Mouse (Mus musculus): Measurements from ENCODE around the gene Gm960.

The Gm960 gene

GRCm38 (mm10) chr19:4698205-4698677 is at the start of gene Gm960:
Gene Gm960, minus strand, starts transcription at chr19:4698668.
- peak; percentile 25 to 36 for DNase-seq

DNA sequence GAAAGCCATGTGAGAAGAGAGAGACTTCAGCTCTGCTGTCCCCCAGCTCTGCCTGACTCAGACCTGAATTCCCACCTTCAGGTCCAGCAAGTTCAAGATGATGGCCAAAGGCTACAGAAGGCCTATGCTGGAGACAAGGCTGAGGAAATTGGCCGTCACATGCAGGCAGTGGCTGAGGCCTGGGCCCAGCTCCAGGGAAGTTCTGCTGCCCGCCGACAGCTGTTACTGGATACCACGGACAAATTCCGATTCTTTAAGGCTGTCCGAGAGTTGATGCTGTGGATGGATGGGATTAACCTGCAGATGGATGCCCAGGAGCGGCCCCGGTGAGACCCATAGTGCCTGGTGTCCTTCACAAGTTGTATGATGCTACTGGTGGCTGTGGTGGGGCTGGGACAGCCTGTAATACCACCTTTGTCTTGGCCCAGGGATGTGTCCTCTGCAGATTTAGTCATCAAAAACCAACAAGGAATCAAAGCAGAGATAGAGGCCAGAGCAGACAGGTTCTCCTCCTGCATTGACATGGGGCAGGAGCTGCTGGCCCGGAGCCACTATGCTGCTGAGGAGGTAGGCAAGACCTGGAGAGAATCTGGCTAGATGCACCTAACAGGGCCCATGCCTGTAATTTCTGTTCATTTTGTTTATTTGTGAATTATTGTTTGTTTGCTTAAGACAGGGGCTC is 49.3 kb upstream of the Gm960 start:
- DNase-seq = no peak

- no peak for DNase-seq
Measured at GRCm38 (mm10) chr19:4746611-4747010, 48.1 kb upstream of the Gm960 start.

GRCm38 (mm10) chr19:4745681-4746080 is 47.2 kb upstream of the Gm960 start:
- DNase-seq = no peak

- DNase-seq = no peak
Measured at GRCm38 (mm10) chr19:4745057-4745456, 46.6 kb upstream of the Gm960 start.

DNA sequence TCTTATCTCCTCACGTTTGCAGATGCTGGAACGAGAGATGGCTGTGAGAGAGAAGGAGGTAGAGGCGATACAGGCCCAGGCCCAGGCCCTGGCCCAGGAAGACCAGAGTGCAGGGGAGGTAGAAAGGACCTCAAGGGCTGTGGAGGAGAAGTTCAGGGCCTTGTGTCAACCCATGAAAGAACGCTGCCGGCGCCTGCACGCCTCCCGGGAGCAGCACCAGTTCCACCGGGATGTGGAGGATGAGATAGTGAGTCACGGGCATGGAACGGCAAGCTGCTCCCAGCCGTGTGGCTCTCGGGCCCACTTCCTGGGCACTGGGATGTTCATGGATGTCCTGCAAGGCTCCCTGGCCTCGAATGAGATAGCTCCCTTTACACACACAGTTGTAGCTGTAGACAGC is 45.6 kb upstream of the Gm960 start:
- no peak for DNase-seq

GRCm38 (mm10) chr19:4743524-4743923 is 45.1 kb upstream of the Gm960 start:
- DNase-seq = no peak

DNA sequence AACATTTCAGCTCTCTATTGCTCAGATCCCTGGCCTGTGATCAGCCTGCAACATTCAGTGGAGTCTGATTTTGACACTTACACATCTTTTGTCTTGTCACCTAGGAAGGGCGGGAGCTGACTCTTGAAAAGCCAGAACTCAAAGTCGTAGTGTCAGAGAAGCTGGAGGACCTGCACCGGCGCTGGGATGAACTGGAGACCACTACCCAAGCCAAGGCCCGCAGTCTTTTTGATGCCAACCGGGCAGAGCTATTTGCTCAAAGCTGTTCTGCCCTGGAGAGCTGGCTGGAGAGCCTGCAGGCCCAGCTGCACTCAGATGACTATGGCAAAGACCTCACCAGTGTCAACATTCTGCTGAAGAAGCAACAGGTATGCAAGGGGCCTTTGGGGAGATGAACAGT is 43.8 kb upstream of the Gm960 start:
- DNase-seq = no peak

GRCm38 (mm10) chr19:4741482-4741881 is 43.0 kb upstream of the Gm960 start:
- no peak for DNase-seq

DNA sequence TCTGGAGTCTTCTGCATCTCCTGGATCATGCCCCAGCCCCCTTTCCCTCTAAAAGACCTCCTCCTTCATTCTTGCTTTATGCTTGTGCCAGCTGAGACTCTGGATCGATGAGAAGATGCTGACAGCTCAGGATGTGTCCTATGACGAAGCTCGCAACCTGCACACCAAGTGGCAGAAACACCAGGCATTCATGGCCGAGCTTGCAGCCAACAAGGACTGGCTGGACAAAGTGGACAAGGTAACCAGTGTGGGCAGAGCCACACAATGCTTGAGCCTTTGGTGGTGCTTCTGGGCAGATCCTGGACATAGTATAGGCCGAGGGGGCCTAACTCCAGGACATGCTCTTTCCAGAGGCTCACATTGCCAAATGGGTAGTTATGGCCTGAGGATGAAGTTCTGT is 41.3 kb upstream of the Gm960 start:
- no peak for DNase-seq

- DNase-seq = no peak
Measured at GRCm38 (mm10) chr19:4739053-4739452, 40.6 kb upstream of the Gm960 start.

GRCm38 (mm10) chr19:4737866-4738265 is 39.4 kb upstream of the Gm960 start:
- no peak for DNase-seq

DNA sequence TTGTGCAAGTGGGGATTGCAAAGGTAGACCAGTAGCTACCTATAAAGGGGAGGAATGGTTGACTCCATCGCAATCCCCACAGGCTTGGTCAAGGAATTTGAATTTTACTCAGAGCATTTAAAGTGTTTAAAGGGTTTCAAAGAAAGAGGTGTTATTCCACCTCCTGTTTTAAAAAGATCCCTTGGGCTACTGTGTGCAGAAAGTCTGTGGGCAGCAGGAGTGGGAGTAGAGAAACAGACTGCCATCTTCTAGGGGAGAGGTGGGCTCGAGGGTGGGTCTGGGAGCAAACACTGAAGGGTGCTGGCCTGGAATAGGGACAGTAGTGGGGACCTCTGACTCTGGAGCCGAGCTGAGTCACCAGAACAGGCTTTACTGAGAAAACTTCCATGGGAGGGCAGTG is 34.6 kb upstream of the Gm960 start:
- no peak for DNase-seq

- DNase-seq = no peak
Measured at GRCm38 (mm10) chr19:4729186-4729585, 30.7 kb upstream of the Gm960 start.

GRCm38 (mm10) chr19:4720671-4721244 is 22.3 kb upstream of the Gm960 start:
- no peak for DNase-seq

DNA sequence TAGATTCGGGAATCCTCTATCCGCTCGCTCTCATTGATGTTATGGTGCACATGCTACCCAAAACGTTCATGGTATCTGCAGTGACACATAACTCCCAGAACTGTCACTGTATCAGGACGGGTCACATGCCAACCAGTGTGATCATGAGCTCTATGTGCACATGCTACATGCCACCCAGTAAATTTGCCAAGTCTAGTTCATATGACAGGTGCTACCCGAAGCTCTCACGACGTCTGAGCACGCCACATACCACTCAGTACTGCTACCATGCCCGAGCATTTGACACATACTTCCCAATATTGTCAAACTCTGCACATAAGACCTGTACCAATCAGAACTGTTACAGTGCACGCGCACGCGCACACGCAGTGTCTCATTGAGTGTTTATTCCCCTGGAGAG is 21.6 kb upstream of the Gm960 start:
- DNase-seq = no peak

DNA sequence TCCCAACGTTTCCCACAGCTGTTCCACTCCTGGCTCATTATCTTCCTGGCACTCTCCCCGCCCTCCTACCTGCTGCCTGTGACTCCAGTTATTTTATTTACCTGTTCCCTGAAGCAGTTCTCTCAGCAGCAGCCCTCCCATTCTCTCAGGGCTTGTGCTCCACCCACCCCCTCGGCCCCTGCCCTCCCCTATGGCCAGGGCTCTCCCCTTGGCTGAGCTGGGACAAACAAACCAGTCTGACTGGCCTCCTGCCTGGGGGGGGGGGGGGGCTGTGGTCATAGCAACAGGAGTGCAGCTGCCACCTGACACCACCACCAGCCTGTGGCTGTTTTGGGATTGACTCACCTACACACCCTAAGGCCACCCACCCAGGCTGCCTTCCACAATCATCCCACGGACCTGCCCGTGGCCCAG is 20.9 kb upstream of the Gm960 start:
- DNase-seq = no peak

GRCm38 (mm10) chr19:4718716-4719115 is 20.2 kb upstream of the Gm960 start:
- no peak for DNase-seq

DNA sequence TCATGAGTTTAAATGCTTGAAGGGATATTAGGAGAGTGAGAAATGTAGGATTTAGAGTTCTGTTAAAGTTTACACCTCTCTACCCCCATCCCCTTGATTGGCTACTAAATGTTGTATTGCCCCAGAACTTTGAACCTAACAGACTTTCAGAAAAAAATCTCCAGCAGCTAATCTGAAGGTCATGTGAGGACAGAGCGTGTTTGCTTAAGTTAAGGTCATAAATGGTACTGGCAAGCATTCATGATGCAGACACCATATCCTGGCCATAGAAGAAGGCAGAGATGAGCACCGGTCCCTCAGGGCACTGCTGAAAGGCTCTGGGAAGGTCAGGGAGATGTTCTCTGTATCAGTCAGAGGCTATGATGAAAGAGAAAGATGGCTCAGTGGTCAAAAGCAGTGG is 18.8 kb upstream of the Gm960 start:
- DNase-seq = no peak

- DNase-seq = no peak
Measured at GRCm38 (mm10) chr19:4716756-4717155, 18.3 kb upstream of the Gm960 start.

DNA sequence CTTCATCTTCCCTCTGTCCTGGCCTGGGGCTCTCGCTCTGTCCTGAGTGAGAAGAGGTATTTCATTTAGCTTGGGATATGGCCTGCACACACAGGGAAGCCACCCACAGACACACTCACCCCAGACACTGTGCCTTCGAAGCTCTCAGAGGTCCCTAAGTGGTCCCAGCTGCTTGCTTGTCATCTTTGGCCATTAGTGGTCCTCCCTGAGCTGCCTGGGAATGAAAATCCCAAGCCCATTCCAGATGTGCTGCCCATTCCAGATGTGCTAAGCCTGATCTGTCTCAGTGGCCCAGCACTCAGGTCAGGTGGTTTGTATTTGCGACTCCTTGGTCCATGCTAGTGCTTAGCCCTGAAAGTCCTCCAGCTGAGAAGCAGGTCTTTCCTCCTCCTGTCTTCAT is 15.4 kb upstream of the Gm960 start:
- DNase-seq = no peak

DNA sequence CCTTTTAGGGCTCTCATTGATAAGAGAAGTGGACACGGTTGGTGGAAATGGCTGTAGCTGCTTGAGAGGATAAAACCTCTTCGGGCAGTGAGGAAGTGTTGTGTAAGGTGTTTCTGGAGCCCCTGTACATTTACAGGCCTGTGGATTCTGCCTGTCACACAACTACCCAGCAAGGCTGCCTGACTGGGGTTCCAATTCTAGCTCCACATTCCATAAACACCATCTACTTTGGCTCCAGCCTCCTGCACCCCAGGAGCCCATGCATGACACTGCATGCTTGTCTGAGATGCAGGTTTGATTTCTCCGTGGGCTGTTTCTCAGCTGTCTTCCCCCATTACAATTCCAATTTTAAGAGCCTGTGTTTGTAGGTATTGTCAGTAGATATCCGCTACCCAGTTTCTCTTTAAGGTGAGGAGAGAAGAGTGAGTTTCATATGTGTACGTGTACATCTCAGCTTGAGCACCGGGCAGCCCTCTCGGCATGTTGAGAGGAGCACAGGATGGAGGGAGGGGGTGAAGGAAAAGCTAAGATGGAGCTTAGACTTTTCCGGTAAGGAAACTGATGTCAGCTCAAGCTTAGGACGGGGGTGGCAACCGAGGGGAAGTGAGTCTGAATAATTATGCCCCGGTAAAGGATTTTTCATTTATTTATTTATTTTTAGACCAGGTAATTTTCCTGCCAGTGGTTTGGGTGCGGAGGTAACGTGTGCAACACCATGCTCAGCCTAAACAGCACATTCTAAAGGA is 14.5 kb upstream of the Gm960 start:
- no peak for DNase-seq

- DNase-seq = no peak
Measured at GRCm38 (mm10) chr19:4712156-4712780, 13.8 kb upstream of the Gm960 start.
